Mouse (Mus musculus): ENCODE results near the gene Map3k19. TPM values are rescaled to one million over a fixed set of nuclear protein-coding genes. Genes with fewer than 3 reads are reported as not detected.
A peak's percentile ranks its signal among the peaks of the same experiment; 100 is the strongest.

Map3k19 gene
- total RNA-seq, 2 experiments from 2014 or later: 0.14 TPM; not detected in 1

GRCm38 (mm10) chr1:127796752-127797151 lies 58.1 kb downstream of the Map3k19 start:
- DNase-seq: no peak

GRCm38 (mm10) chr1:127796341-127796740 lies 58.5 kb downstream of the Map3k19 start:
- no peak for DNase-seq

- no peak for DNase-seq
Measured at GRCm38 (mm10) chr1:127795087-127795769, 59.6 kb downstream of the Map3k19 start.

GRCm38 (mm10) chr1:127793459-127793858 lies 61.4 kb downstream of the Map3k19 start:
- no peak for DNase-seq

GRCm38 (mm10) chr1:127788943-127789342 lies 65.9 kb downstream of the Map3k19 start:
- DNase-seq: no peak

GRCm38 (mm10) chr1:127785882-127786281 lies 68.9 kb downstream of the Map3k19 start:
- DNase-seq: no peak

GRCm38 (mm10) chr1:127783862-127784261 lies 71.0 kb downstream of the Map3k19 start:
- no peak for DNase-seq

GRCm38 (mm10) chr1:127780849-127781248 lies 74.0 kb downstream of the Map3k19 start:
- DNase-seq: no peak

- DNase-seq: no peak
Measured at GRCm38 (mm10) chr1:127780142-127780541, 74.7 kb downstream of the Map3k19 start.

GRCm38 (mm10) chr1:127778611-127779010 lies 76.2 kb downstream of the Map3k19 start:
- no peak for DNase-seq

- no peak for DNase-seq
Measured at GRCm38 (mm10) chr1:127776246-127776645, 78.6 kb downstream of the Map3k19 start.

- DNase-seq: no peak
Measured at GRCm38 (mm10) chr1:127775206-127775720, 79.6 kb downstream of the Map3k19 start.

GRCm38 (mm10) chr1:127774501-127774880 lies 80.3 kb downstream of the Map3k19 start:
- peak; percentile 63 for DNase-seq

GRCm38 (mm10) chr1:127773803-127774500 lies 80.9 kb downstream of the Map3k19 start, which contains the start of gene Ccnt2:
TSS of gene Ccnt2 (plus strand) at chr1:127774164.
- DNase-seq: peak; percentile 98

GRCm38 (mm10) chr1:127773198-127773802 lies 81.5 kb downstream of the Map3k19 start:
- DNase-seq: no peak

- DNase-seq: no peak
Measured at GRCm38 (mm10) chr1:127766741-127767140, 88.1 kb downstream of the Map3k19 start.

- DNase-seq: no peak
Measured at GRCm38 (mm10) chr1:127765468-127765867, 89.4 kb downstream of the Map3k19 start.

Other genes with a start within 250 kb of the Map3k19 start
- under 1 TPM in 1 of 2 experiments, not detected in 1; 0.47 TPM for gene Tmem163, start 175.5 kb downstream of the Map3k19 start, total RNA-seq (2021)
- not detected for gene Acmsd, start 125.6 kb downstream of the Map3k19 start, total RNA-seq (2021)
- 10 to 100 TPM; 19.9 to 34.7 TPM for gene Ccnt2, start 80.9 kb downstream of the Map3k19 start, total RNA-seq (2021)
- 10 to 100 TPM; 24.1 to 26.5 TPM for gene Rab3gap1, start 13.7 kb upstream of the Map3k19 start, total RNA-seq (2021)
- gene Zranb3, start 248.0 kb upstream of the Map3k19 start, total RNA-seq (2021): 1 to 10 TPM; 3.8 to 5.3 TPM
- 10 to 100 TPM; 49.9 to 62.6 TPM for gene R3hdm1, start 248.3 kb upstream of the Map3k19 start, total RNA-seq (2021)

Data from gastrocnemius, postnatal 10 days (tissue).